Mouse (Mus musculus) cortical plate, adult 2 months (tissue): ENCODE results near the gene Frmd4a.

Source experiments
- CTCF ChIP-seq: fragments of 200-500 bp; IDR thresholded peaks from 2 replicates; pipeline ENCODE4 v1.5.1; 2011; ENCODE audit warnings: mild to moderate bottlenecking, control low read depth, low read length; ENCODE audit not compliant: insufficient read depth; ENCODE audit errors: extremely low read depth
- POLR2A ChIP-seq: fragments of 200-500 bp; IDR thresholded peaks from 2 replicates; pipeline ENCODE4 v1.6.1; 2011; ENCODE audit warnings: mild to moderate bottlenecking, low read length, control low read depth; ENCODE audit not compliant: insufficient read depth; ENCODE audit errors: extremely low read depth

DNA sequence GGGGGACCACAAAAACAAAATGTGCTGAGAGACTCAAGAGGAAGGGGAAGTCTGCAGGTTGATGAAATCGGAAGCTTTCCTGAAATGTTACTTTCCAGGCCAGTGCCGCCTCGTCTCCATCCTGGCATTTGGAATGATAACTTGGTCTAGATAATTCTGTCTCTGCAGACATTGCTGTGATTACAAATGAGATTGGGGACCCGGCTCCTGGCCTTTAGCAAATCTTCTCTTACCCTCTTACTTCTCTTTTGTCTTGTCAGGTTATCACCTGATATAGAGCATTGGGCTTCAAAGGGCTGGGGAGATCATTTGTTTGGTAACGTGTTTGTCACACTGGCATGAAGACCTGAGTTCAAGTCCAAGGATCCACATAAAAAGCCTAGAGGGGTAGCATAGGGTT lies 317.4 kb downstream of the Frmd4a start:
- no peak for TF ChIP-seq POLR2A
- TF ChIP-seq CTCF = no peak
